Mouse (Mus musculus) telencephalon, adult 2 months (tissue): ENCODE data around the gene Mcemp1.

ENCODE experiments used
- DNase-seq: peaks from one replicate; pipeline ENCODE4 v3.0.0-alpha.2; 2011; ENCODE audit warnings: low read depth, low spot score

The Mcemp1 gene

GRCm38 (mm10) chr8:3665507-3665906 is at the start of gene Mcemp1:
Mcemp1 (plus strand) TSS chr8:3665754.
- no peak for DNase-seq

- peak; percentile 100 for DNase-seq
Measured at GRCm38 (mm10) chr8:3621199-3621970, 44.2 kb upstream of the Mcemp1 start, which contains the start of the genes Xab2 and Pet100. Xab2 (minus strand) TSS chr8:3621316. Pet100 (plus strand) TSS chr8:3621548.

- DNase-seq = no peak
Measured at GRCm38 (mm10) chr8:3622119-3622518, 43.4 kb upstream of the Mcemp1 start.

- no peak for DNase-seq
Measured at GRCm38 (mm10) chr8:3625445-3625844, 40.1 kb upstream of the Mcemp1 start, which contains the start of gene Pcp2. Pcp2 (minus strand) TSS chr8:3625545.

- no peak for DNase-seq
Measured at GRCm38 (mm10) chr8:3626971-3627370, 38.6 kb upstream of the Mcemp1 start.

- DNase-seq = no peak
Measured at GRCm38 (mm10) chr8:3628014-3628413, 37.5 kb upstream of the Mcemp1 start.

GRCm38 (mm10) chr8:3630647-3631477 is 34.7 kb upstream of the Mcemp1 start, which contains the start of gene Stxbp2:
Stxbp2 (plus strand) TSS chr8:3630955.
- DNase-seq = peak; percentile 53

GRCm38 (mm10) chr8:3631478-3631875 is 34.1 kb upstream of the Mcemp1 start:
- DNase-seq = no peak

GRCm38 (mm10) chr8:3645804-3646203 is 19.8 kb upstream of the Mcemp1 start:
- no peak for DNase-seq

GRCm38 (mm10) chr8:3646824-3647531 is 18.6 kb upstream of the Mcemp1 start:
- DNase-seq = no peak

- DNase-seq = no peak
Measured at GRCm38 (mm10) chr8:3647561-3647960, 18.0 kb upstream of the Mcemp1 start.

GRCm38 (mm10) chr8:3648268-3648667 is 17.3 kb upstream of the Mcemp1 start:
- no peak for DNase-seq

GRCm38 (mm10) chr8:3648990-3649389 is 16.6 kb upstream of the Mcemp1 start:
- no peak for DNase-seq

GRCm38 (mm10) chr8:3652845-3653244 is 12.7 kb upstream of the Mcemp1 start:
- DNase-seq = no peak

GRCm38 (mm10) chr8:3654726-3655508 is 10.6 kb upstream of the Mcemp1 start:
- DNase-seq = no peak

GRCm38 (mm10) chr8:3655526-3655925 is 10.0 kb upstream of the Mcemp1 start, which contains the start of gene Retn:
Retn (plus strand) TSS chr8:3655770.
- no peak for DNase-seq

GRCm38 (mm10) chr8:3656725-3657381 is 8.7 kb upstream of the Mcemp1 start:
- no peak for DNase-seq

- no peak for DNase-seq
Measured at GRCm38 (mm10) chr8:3660889-3661288, 4.7 kb upstream of the Mcemp1 start.

GRCm38 (mm10) chr8:3664405-3664804 is 1.1 kb upstream of the Mcemp1 start:
- DNase-seq = no peak

- DNase-seq = no peak
Measured at GRCm38 (mm10) chr8:3670388-3670787, 4.8 kb downstream of the Mcemp1 start.
